Mouse (Mus musculus) erythroblast, embryonic 14.5 days (primary cell): ENCODE measurements around the gene Prg3.

Source experiments
- GATA1 ChIP-seq: IDR thresholded peaks from 2 replicates; pipeline ENCODE4 v1.6.1; 2012; ENCODE audit warnings: low read length, inconsistent platforms, mixed read lengths
- TAL1 ChIP-seq: IDR thresholded peaks from 3 replicates; pipeline ENCODE4 v1.6.1; 2012; ENCODE audit warnings: low read length, inconsistent platforms, mixed read lengths

DNA sequence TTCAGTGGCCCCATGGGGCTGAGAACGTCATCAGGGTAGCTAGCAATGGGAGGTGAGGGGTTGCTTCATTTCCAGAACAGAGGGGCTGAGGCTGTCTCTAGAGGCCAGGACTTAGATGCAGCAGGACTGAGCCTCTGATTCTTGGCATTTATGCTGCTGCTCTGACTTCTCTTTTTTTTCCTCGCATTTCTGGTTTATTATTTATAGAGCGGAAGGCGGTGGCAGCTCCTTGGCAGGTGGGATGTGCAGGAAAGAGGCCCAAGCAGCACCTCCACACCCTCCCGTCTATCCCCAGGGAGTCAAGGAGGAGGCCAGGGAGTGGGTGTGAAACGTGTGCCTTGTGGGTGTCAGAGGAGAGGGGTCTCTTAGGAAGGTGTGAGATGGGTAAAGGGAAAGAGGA, 43.0 kb downstream of the Prg3 start:
- TF ChIP-seq GATA1 = no peak
- no peak for TF ChIP-seq TAL1
